Mouse (Mus musculus) heart, postnatal 14 days (tissue): ENCODE data around the gene Wdr82. TPM values are rescaled to one million over a fixed set of nuclear protein-coding genes. Genes with fewer than 3 reads are reported as not detected.

Source experiments
- DNase-seq, 2 experiments: peaks; one replicate each; pipeline ENCODE4 v3.0.0; 2021 to 2022
- intact Hi-C: fragments of 180-260 bp; cut with DNase I; formaldehyde crosslinking; loops from one replicate; pipeline ENCODE4 v1.15.1; 2025
- microRNA-seq, 2 experiments: library from miRNA; unstranded; fragments of <30 nt; microRNA quantifications; one replicate each; pipeline ENCODE4 v1.2.0; 2021 to 2022
- total RNA-seq, 2 experiments: library from RNA; stranded (reverse); gene quantifications; 2 replicates each; pipeline ENCODE4 v1.2.3; 2021

The Wdr82 gene
- total RNA-seq, 2 experiments from 2014 or later: 54.4 to 63.1 TPM

DNA sequence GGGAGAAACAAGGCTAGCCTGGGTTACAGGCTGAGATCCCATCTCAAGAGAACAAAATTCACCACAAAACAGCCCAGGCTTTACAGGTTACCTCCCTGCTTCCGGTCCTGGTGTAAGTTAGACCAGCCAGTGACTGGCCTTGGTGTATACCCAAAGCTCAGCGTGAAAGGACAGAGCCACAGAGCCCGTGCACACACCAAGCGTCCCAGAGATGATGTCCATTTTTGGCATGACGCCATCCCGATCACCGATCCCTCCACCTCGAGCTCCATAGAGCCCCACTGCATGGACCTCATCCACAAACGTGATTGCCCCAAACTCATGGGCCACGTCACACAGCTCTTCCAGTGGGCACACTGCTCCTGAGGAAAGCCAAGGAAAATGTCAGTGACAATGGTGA is 67.2 kb downstream of the Wdr82 start:
- DNase-seq: no peak
- intact Hi-C loops: no loop called here

Small RNAs within 50 kb of the gene (microRNA-seq; reads per million reads assigned to microRNA genes)
- gene Mir135a-1 (0.27 to 7.5 reads per million in 2 experiments), gene Mirlet7g (71,589 to 113,351 reads per million in 2 experiments)

Other genes with a start within 250 kb of the Wdr82 start
- 1 to 10 TPM in 1 of 2 experiments, under 1 TPM in 1; 0.98 to 1.0 TPM for gene Col6a5, start 210.3 kb upstream of the Wdr82 start, total RNA-seq
- gene Col6a4, start 74.1 kb upstream of the Wdr82 start, total RNA-seq: under 1 TPM in 1 of 2 experiments, not detected in 1; 0.27 TPM
- 1 to 10 TPM; 1.3 to 1.7 TPM for gene Glyctk, start 12.8 kb upstream of the Wdr82 start, total RNA-seq
- 10 to 100 TPM; 11.8 to 15.2 TPM for gene Ppm1m, start 28.8 kb downstream of the Wdr82 start, total RNA-seq
- 100 to 1,000 TPM; 122 to 142 TPM for gene Twf2, start 32.2 kb downstream of the Wdr82 start, total RNA-seq
- gene Tlr9, start 51.7 kb downstream of the Wdr82 start, total RNA-seq: under 1 TPM; 0.55 to 0.88 TPM
- gene Alas1, start 77.7 kb downstream of the Wdr82 start, total RNA-seq: 100 to 1,000 TPM; 562 to 652 TPM
- 1 to 10 TPM; 4.3 to 4.8 TPM for gene Poc1a, start 110.1 kb downstream of the Wdr82 start, total RNA-seq
- 10 to 100 TPM; 53.2 to 53.9 TPM for gene Dusp7, start 197.7 kb downstream of the Wdr82 start, total RNA-seq